Mouse (Mus musculus): ENCODE results near the gene Kcnj2.
A peak's percentile ranks its signal among the peaks of the same experiment; 100 is the strongest.

Kcnj2 gene

DNA sequence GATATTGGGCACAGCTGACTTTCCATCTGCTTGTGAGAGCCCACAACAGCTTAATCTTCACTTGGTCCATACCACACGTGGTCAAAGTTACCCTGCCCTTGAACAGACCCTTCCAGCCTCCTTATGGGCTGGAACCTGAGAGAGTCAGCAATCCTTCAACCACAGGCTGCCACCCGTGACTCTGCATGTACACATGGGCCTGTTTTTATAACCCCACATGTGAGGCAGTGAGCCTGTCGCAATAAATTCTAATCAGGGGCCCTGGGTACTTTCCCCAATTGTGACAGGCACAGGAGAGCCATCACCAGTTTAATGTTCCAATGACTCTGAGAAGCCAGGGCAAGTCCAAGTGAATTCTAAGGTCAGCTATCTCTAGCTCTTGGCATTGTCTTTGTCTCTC, 22.8 kb downstream of the Kcnj2 start:
- DNase-seq (ENCODE audit: low read depth in 1 of 2, low spot score in 2 of 2): peak in 1 of 2 experiments; percentile 27

DNA sequence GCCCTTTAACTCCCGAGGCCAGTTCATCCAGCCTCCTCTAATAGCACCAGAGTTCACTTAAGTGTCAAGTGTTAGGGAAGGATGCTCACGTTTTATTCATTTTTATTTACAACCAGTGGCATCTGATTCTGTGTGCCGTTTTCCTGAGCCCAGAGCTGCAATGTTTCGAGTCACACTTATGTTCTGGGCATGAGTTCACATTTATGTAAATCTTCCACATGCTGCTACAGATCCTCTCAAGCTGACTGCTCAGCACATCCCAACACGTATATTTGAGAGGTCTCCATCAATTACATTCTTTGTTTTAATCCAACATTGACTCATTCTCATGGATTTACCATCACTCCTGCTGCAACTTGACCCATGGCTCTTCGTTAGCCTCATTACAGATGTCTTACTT, 25.2 kb downstream of the Kcnj2 start:
- DNase-seq (ENCODE audit: low read depth in 1 of 2, low spot score in 2 of 2): no peak

DNA sequence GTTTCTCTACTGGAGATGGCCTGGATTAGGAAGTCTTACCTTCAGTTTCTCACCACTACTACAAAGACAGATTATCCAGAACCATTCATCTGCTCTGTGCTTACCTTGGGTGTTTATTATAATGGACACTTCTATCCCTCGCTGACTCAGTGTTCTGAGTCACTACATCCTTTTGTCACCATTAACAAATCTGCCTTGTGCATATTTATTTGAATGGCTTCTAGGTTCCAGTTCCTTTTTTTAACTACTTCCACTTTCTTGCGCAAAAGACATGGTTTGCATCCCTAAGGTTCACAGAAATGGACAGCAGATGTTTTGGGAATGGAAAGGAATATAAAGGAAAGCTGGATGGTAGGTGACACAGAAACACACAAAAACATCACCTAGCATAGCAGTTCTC, 27.0 kb downstream of the Kcnj2 start:
- peak; percentile 2 to 9 for DNase-seq (ENCODE audit: low read depth in 1 of 2, low spot score in 2 of 2)

DNA sequence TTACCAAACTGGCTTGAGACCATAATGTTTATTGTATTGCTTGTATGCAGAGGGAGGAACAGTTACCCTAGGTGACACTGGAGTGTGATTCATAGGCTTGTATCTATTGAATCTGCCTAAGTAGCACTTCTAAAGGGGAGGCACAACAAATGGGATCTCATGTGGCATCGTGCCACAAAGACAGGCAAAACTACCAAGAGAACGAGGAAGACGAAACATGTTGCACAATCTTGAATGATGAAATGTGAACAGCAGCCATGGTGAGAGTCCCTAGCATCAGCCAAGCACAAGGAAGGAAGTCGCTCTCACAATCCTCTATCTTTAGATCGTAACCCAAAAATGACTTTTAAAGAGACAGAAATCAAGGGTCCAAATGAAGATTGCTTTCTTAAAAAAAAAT, 30.6 kb downstream of the Kcnj2 start:
- peak; percentile 45 for DNase-seq (ENCODE audit: low read depth in 1 of 2, low spot score in 2 of 2)

DNA sequence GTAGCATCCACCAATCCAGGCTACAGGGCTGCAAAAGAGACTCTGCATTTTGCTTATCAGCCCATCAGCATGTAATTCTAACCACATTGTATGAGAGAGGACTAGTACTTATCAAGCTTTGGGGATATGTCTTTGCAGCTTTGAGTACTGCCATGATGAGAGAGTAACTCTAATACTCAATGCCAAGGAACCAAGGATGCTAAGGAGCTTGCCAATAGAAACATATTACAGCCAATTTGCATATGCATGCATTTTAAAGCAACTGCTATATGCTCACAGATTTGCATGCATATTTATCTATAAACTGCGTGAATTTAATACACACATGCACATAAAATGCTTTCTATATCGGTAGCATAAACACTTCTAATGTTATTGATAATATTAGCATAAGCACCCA, 34.2 kb downstream of the Kcnj2 start:
- DNase-seq (ENCODE audit: low read depth in 1 of 2, low spot score in 2 of 2): no peak

DNA sequence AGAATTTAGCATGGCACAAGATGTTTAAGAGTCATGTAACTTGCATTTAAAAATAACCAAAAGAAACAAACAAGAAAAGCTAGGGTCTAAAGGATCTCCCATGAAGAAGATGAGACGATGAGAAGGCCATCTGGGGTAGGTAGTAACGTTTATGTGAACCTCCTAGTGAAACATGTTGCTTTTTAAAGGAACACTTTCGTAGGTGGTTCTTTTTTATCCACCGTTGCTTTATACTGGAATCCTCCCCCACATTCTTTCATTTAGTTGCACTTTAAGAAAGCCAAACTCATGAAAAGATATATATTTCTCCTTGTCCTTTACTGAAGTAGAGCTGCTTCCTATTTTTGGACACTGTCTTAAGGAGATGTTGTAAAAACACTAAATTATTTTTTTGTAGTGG, 34.7 kb downstream of the Kcnj2 start:
- DNase-seq (ENCODE audit: low read depth in 1 of 2, low spot score in 2 of 2): no peak

DNA sequence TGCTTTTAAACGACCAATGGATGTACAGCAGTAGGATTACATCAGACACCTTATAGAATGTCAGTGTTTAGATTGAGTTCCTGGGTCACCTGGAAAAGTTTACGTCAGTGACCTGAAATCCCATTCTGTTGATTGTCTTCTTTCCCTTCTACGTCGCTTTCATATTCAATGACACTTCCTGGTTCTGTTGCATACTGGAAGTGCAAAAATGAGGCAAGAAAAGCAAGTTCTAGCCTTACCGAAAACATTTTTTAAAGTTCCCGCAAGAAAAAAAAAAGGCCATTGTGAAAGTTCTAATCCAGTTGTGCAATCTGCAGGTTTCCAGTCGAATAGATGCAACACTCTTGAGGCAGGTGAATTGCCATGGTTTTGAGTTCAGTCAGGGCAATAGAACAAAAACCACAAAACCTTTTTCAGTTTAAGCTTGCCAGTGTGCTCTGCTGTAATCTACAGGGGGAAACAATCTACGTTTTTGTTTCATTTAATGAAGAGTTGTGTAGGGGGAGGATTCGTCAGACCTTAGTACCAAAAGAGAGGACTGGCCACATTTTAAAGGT, 35.7 kb downstream of the Kcnj2 start:
- DNase-seq (ENCODE audit: low read depth in 1 of 2, low spot score in 2 of 2): no peak

DNA sequence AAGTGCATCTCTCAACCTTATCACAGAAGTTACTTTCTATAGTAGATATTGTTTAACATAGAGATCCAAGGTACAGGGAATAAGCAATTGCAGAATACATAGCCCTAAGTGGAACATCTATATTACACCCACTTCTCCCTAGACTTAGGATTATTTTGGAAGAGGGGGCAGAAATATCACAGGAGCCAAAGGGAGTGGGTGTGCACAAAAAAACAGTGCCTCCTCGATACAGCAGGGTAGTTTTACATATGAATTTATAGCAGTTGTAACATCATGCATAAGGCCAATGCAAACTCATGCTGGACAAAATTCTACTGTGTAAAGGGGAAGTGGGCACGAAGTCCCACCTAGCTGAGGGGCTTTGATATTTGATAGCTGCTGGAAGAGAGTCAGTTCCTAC, 38.5 kb downstream of the Kcnj2 start:
- no peak for DNase-seq (ENCODE audit: low read depth in 1 of 2, low spot score in 2 of 2)

DNA sequence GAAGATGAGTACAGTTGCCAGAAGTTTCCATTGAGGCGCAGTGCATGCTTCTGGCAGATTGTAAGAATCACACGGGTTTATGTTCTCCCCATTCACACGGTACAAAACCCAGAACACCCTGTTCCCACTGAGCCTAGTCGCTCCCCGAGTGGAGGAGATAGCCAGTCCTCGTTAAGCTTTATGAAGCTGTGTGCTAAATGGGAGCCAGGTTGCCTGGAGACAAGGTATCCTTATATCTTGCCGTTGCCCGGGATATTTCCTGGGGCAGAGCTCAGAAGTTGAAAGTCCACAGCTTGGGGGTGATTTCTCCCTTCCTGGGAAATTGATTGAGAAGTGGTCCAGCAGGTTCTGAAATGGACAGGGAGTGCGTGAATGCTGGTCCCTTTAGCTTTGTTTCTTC, 42.2 kb downstream of the Kcnj2 start:
- DNase-seq (ENCODE audit: low read depth in 1 of 2, low spot score in 2 of 2): no peak

DNA sequence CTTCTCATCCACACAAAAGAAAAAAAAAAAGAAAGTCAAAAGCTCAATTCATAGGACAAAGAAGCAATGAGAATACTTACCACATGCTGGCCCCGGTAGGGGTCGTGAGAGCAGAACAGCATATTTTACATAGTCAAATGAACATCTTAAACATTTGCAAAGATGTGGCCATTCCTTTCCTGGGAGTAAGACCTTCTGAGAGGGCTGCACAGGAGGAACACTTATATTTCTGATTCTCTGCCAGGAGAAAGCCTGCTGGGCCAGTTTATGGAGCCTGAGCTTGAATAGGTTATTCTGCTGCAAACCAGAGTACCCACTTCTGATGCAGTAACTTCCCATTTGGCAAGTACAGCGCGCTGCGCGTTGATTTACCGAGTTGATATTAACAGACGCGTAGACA, 55.5 kb downstream of the Kcnj2 start:
- no peak for DNase-seq (ENCODE audit: low read depth in 1 of 2, low spot score in 2 of 2)

DNA sequence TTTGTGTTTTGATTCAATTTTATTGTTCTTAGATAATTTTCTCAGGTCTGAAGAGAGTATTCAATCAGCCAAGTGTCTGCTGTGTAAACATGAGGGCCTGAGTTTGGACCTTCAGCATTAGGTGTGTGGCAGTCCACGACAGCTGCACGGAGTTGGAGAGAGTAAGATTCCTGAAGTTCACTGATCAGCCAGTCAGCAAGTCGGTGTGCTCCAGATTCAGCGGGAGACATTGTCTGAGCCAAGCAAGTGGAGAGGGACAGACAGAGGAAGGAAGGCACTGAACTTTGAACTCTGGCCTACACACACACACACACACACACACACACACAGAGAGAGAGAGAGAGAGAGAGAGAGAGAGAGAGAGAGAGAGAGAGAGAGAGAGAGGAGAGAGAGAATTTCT, 57.4 kb downstream of the Kcnj2 start:
- no peak for DNase-seq (ENCODE audit: low read depth in 1 of 2, low spot score in 2 of 2)

DNA sequence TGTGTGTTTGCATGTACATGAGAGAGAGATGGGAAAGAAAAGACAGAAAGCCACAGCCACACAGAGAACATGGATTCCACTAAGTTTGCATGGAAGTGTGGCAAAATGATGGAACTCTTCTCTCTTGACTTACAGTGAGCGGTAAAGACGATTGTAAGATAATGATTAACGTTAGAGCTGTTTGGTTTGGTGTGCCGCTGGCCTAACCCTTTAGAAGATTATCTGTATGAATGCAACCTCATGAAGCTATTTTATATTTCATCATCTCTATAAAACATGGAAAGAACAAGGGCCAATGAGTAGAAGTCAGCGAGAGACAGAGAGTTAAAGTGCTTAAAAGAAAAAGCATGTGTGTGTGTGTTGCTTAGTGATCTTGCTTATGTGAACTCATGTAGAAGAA, 60.0 kb downstream of the Kcnj2 start:
- no peak for DNase-seq (ENCODE audit: low read depth in 1 of 2, low spot score in 2 of 2)

All from monocyte, adult 2 months (primary cell).